Mouse (Mus musculus) embryonic fibroblast, embryonic 13.5 days (primary cell): ENCODE measurements around the gene Ccdc189.

Experiments
- CTCF ChIP-seq: IDR thresholded peaks from 2 replicates; pipeline ENCODE4 v1.5.1; 2011; ENCODE audit warnings: mild to moderate bottlenecking, control low read depth, low read length, moderate library complexity, borderline replicate concordance; ENCODE audit not compliant: insufficient read depth
- POLR2A ChIP-seq: IDR thresholded peaks from 2 replicates; pipeline ENCODE4 v1.6.1; 2011; ENCODE audit warnings: low read depth, mild to moderate bottlenecking, control low read depth, low read length, moderate library complexity

DNA sequence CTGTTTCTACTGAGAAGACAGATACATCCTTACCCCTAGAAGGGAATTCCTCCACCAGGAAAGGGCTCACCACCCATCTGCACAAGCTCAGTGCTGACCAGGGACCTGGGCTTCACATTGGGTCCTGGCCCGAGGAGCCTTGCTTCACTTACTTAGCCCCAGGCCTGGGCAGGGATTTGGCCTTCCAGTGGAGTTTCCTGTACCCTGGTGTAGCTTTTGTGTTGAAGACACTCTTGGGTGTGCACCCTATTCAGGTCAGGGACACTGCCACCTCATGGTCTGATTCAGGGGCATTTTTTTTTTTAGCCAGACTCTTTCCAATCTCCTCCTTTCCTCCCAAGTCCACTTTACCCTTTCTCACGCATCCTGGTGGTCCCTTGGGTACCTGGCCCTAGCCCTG is 14.5 kb upstream of the Ccdc189 start:
- TF ChIP-seq POLR2A: no peak
- TF ChIP-seq CTCF: no peak
